Mouse (Mus musculus) heart, adult 2 months (tissue): ENCODE results near the gene Tmem206.

Source experiments
- CTCF ChIP-seq: fragments of 200-600 bp; IDR thresholded peaks from 2 replicates; pipeline ENCODE4 v1.8.1; 2022; ENCODE audit warnings: antibody characterized with exemption, mild to moderate bottlenecking, moderate library complexity
- POLR2A ChIP-seq: fragments of 200-500 bp; IDR thresholded peaks from 2 replicates; pipeline ENCODE4 v1.6.1; 2011; ENCODE audit warnings: mild to moderate bottlenecking, low read depth, low read length, control low read depth; ENCODE audit not compliant: insufficient read depth

GRCm38 (mm10) chr1:191348592-191348991 is 22.9 kb downstream of the Tmem206 start:
- TF ChIP-seq CTCF = no peak
- no peak for TF ChIP-seq POLR2A
